8 mouse cellular contexts compared by ENCODE assay signal in the genomic region with DNA sequence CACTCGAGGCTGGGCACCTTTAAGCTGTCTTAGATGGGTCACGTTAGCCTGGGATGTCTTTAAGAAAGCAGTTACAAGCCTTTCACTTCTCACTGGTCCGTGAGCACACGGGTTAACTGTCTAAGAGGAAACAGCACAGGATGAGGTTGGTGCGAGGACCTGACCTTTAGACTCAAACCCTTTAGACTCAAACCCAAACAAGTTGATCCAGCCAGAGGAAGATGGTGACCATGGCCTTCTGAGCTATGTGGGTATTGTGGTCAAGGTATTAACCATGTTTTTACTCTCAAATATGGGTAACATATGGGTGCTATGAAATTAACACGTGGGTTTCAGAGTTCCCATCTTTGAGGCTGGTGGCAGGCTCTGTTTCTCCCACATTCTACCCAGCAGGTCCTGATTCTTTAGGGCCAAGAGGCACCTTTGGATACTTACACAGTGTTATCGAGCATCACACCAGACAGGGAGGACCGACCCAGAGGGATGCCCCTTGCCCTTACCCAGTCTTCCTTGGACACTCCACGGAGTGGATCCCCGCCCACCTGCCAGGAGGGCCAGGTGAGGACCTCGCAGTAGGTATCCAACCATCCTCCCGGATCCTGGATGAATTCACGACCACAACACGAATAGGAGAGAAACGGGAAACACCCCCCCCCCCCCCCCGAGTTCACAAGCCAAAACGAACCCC. TPM values are rescaled to one million over a fixed set of nuclear protein-coding genes. Genes with fewer than 3 reads are reported as not detected.
A peak's percentile ranks its signal among the peaks of the same experiment; 100 is the strongest.
DNase-seq lines count a peak whose midpoint lies in the region; ATAC-seq lines count a peak whose summit lies in the region.

No protein-coding gene starts in this region.

- no peak overlapping the region for H3K27ac ChIP-seq in kidney, embryonic 15.5 days
- no peak overlapping the region for H3K27ac ChIP-seq in embryonic facial prominence, embryonic 13.5 days
- no peak overlapping the region for H3K27ac ChIP-seq in intestine, embryonic 16.5 days (ENCODE audit: low read length)

- peak; percentile 47 for ATAC-seq in kidney, embryonic 15.5 days (replicated peaks; ENCODE audit: low FRiP score)
- ATAC-seq in embryonic facial prominence, embryonic 13.5 days (ENCODE audit: insufficient number of reproducible peaks, insufficient read depth, low FRiP score, low TSS enrichment, low read depth), result peak; percentile 57; the same call in 1 of the 2 replicates
- ATAC-seq in intestine, embryonic 16.5 days, result peak; percentile 60

- H3K9me3 ChIP-seq in kidney, embryonic 15.5 days (replicated peaks), result no peaks in the 10 kb centered on the region
- H3K9me3 ChIP-seq in embryonic facial prominence, embryonic 13.5 days, result no peaks in the 10 kb centered on the region
- no peaks in the 10 kb centered on the region for H3K9me3 ChIP-seq in intestine, embryonic 16.5 days (ENCODE audit: control insufficient read depth, low read length)

- peak overlapping the region; percentile 65 for H3K4me2 ChIP-seq in kidney, embryonic 15.5 days
- H3K4me2 ChIP-seq in embryonic facial prominence, embryonic 13.5 days, result peak overlapping the region; percentile 57
- H3K4me2 ChIP-seq in intestine, embryonic 16.5 days (ENCODE audit: low read depth, low read length), result peak overlapping the region; percentile 77

- no peak for DNase-seq in kidney, adult 9 months
- DNase-seq in natural killer cell, adult 2 months (ENCODE audit: low spot score in 2 of 2), result peak; percentile 28 to 53
- no peak for DNase-seq in cerebellum, adult 8-10 months
- DNase-seq in adrenal gland, adult 18-20 months (ENCODE audit: low spot score in 2 of 2), result no peak
- no peak for DNase-seq in right cerebral cortex, postnatal 36 days (ENCODE audit: low spot score in 2 of 2)

- H3K27me3 ChIP-seq in kidney, embryonic 15.5 days, result no peaks in the 10 kb centered on the region
- no peaks in the 10 kb centered on the region; the same call in 1 of the 2 replicates for H3K27me3 ChIP-seq in embryonic facial prominence, embryonic 13.5 days
- no peaks in the 10 kb centered on the region for H3K27me3 ChIP-seq in intestine, embryonic 16.5 days (replicated peaks; ENCODE audit: control insufficient read depth, insufficient read depth, low read length)

- peaks cover 18% of the 10 kb centered on the region for H3K4me1 ChIP-seq in kidney, embryonic 15.5 days
- H3K4me1 ChIP-seq in embryonic facial prominence, embryonic 13.5 days, result peaks cover 19% of the 10 kb centered on the region
- peaks cover 8% of the 10 kb centered on the region for H3K4me1 ChIP-seq in intestine, embryonic 16.5 days (ENCODE audit: control insufficient read depth, insufficient read depth, low read length)

- 34% methylated on average over 17 of the region's 17 CpGs for WGBS in kidney, embryonic 15.5 days
- WGBS in embryonic facial prominence, embryonic 13.5 days, result 34% methylated on average over 17 of the region's 17 CpGs
- WGBS in intestine, embryonic 16.5 days, result 32% methylated on average over 17 of the region's 17 CpGs

- H3K36me3 ChIP-seq in kidney, embryonic 15.5 days, result no peaks in the 10 kb centered on the region
- H3K36me3 ChIP-seq in embryonic facial prominence, embryonic 13.5 days, result no peaks in the 10 kb centered on the region
- no peaks in the 10 kb centered on the region for H3K36me3 ChIP-seq in intestine, embryonic 16.5 days (ENCODE audit: control insufficient read depth, insufficient read depth, low read length)

- H3K9ac ChIP-seq in kidney, embryonic 15.5 days, result no peak overlapping the region
- no peak overlapping the region for H3K9ac ChIP-seq in embryonic facial prominence, embryonic 13.5 days
- no peak overlapping the region for H3K9ac ChIP-seq in intestine, embryonic 16.5 days (ENCODE audit: low read depth, low read length)

- peak overlapping the region; percentile 39 for H3K4me3 ChIP-seq in kidney, embryonic 15.5 days (replicated peaks)
- peak overlapping the region; percentile 31; the same call in 1 of the 2 replicates for H3K4me3 ChIP-seq in embryonic facial prominence, embryonic 13.5 days
- H3K4me3 ChIP-seq in intestine, embryonic 16.5 days (ENCODE audit: low read length), result no peak overlapping the region

RNA-seq across cellular contexts. Expression of a gene that starts 31.8 kb away (rescaled TPM):
- 20.8 and 21.5 TPM in 2 replicates for polyA plus RNA-seq in kidney, embryonic 15.5 days (2015; fragmentation: Nextera tagmentation; extraction: Ambion mirVana)
- 21.4 and 22.1 TPM in 2 replicates for polyA plus RNA-seq in embryonic facial prominence, embryonic 13.5 days (2015; fragmentation: Nextera tagmentation; extraction: Ambion mirVana)
- 36.1 and 39.6 TPM in 2 replicates for polyA plus RNA-seq in intestine, embryonic 16.5 days (2015; fragmentation: Nextera tagmentation; extraction: Ambion mirVana)
- 10 to 100 TPM; 64.8 to 74.8 TPM for total RNA-seq in adrenal gland, adult 18-20 months (2021)

RNA-seq across cellular contexts. Expression of a gene that starts 32.9 kb away (rescaled TPM):
- 1.3 and 1.8 TPM in 2 replicates for polyA plus RNA-seq in kidney, embryonic 15.5 days (2015; fragmentation: Nextera tagmentation; extraction: Ambion mirVana)
- 2.1 and 3.0 TPM in 2 replicates for polyA plus RNA-seq in embryonic facial prominence, embryonic 13.5 days (2015; fragmentation: Nextera tagmentation; extraction: Ambion mirVana)
- 3.5 and 3.8 TPM in 2 replicates for polyA plus RNA-seq in intestine, embryonic 16.5 days (2015; fragmentation: Nextera tagmentation; extraction: Ambion mirVana)
- total RNA-seq in adrenal gland, adult 18-20 months (2021), result 1 to 10 TPM; 4.6 to 5.1 TPM

Comparison
In these comparisons a context has a peak if more than half of its experiments do, and no peak if none do; other contexts are left out.
1. DNase-seq: peak in natural killer cell, adult 2 months (2 of 2); none in kidney, adult 9 months (single experiment), cerebellum, adult 8-10 months (single experiment), adrenal gland, adult 18-20 months (0 of 2) and right cerebral cortex, postnatal 36 days (0 of 2).
2. Peak in every context shown above with its lines, with median percentiles within 50 percentile points of each other: ATAC-seq and H3K4me2 ChIP-seq.